13 mouse cellular contexts compared by ENCODE assay signal in the genomic region with DNA sequence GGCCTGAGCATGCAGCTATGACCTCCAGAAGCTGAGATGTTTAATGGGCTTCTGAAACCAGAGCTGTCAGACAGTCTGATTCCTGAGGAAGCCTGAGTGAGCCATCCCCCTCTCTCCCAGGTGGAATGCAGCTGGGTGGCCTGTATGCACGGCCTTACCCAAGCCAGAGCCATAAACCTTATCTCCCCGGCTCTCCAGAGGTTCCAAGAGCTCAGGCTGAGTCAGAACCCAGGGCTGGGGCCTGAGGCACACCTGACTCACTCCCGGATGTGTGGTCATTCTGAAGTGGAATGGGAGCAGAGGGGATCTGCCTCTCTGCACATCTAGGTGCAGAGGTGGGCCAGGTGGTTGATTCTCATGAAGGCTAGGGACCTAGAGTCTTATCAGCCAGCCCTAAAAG. TPM values are rescaled to one million over a fixed set of nuclear protein-coding genes. Genes with fewer than 3 reads are reported as not detected.
DNase-seq lines count a peak whose midpoint lies in the region; ATAC-seq and TF ChIP-seq lines count a peak whose summit lies in the region.
"Had no signal": no experiment of that assay in that cellular context is flagged by ENCODE, and none has a peak within 500 bp of the region (broad histone marks: within the 10 kb centered on the region; RNA-seq: fewer than 3 reads in every experiment).

No protein-coding gene starts in this region.

- no peaks in the 10 kb centered on the region for H3K79me2 ChIP-seq in myocyte (ENCODE audit: control insufficient read depth, insufficient read depth)

- H3K4me1 ChIP-seq in heart, embryonic 11.5 days (ENCODE audit: control insufficient read depth, insufficient read depth, low read length) = peaks cover 24% of the 10 kb centered on the region
- peaks cover 15% of the 10 kb centered on the region for H3K4me1 ChIP-seq in liver, embryonic 11.5 days (replicated peaks; ENCODE audit: control insufficient read depth, insufficient read depth, low read length)
- peaks cover 40% of the 10 kb centered on the region for H3K4me1 ChIP-seq in liver, embryonic 12.5 days

- peak overlapping the region; percentile 29 for H3K27ac ChIP-seq in heart, embryonic 11.5 days (ENCODE audit: low read depth, low read length)
- H3K27ac ChIP-seq in liver, embryonic 11.5 days (ENCODE audit: low read depth, low read length) = peak overlapping the region; percentile 16; the same call in 1 of the 2 replicates
- no peak overlapping the region for H3K27ac ChIP-seq in liver, embryonic 12.5 days
- H3K27ac ChIP-seq: embryonic facial prominence, embryonic 12.5 days had no signal

- no peak overlapping the region for H3K4me3 ChIP-seq in heart, embryonic 11.5 days (ENCODE audit: low read depth, low read length)
- no peak overlapping the region for H3K4me3 ChIP-seq in liver, embryonic 11.5 days (ENCODE audit: low read depth, low read length)
- no peak overlapping the region for H3K4me3 ChIP-seq in liver, embryonic 12.5 days
- no peak overlapping the region for H3K4me3 ChIP-seq in myocyte
- H3K4me3 ChIP-seq: embryonic facial prominence, embryonic 12.5 days had no signal

- WGBS in heart, embryonic 11.5 days (ENCODE audit: insufficient replicate concordance) = 14% methylated on average over 3 of the region's 3 CpGs
- WGBS in liver, embryonic 11.5 days = 28% methylated on average over 3 of the region's 3 CpGs
- 24% methylated on average over 3 of the region's 3 CpGs for WGBS in liver, embryonic 12.5 days (ENCODE audit: insufficient replicate concordance)

- H3K9me3 ChIP-seq in heart, embryonic 11.5 days (replicated peaks; ENCODE audit: control insufficient read depth, low read length) = no peaks in the 10 kb centered on the region
- H3K9me3 ChIP-seq in liver, embryonic 11.5 days (ENCODE audit: control insufficient read depth, low read length) = no peaks in the 10 kb centered on the region
- no peaks in the 10 kb centered on the region for H3K9me3 ChIP-seq in liver, embryonic 12.5 days (replicated peaks)
- H3K9me3 ChIP-seq: embryonic facial prominence, embryonic 12.5 days had no signal

- H3K4me2 ChIP-seq in heart, embryonic 11.5 days = no peak overlapping the region
- no peak overlapping the region for H3K4me2 ChIP-seq in liver, embryonic 11.5 days
- no peak overlapping the region for H3K4me2 ChIP-seq in liver, embryonic 12.5 days
- no peak overlapping the region for H3K4me2 ChIP-seq in myocyte (ENCODE audit: low read depth)
- H3K4me2 ChIP-seq: embryonic facial prominence, embryonic 12.5 days had no signal

- H3ac ChIP-seq in myocyte (ENCODE audit: control insufficient read depth, insufficient read length) = no peak overlapping the region

- TF ChIP-seq POLR2A in myocyte (IDR thresholded peaks at IDR 0.05; ENCODE audit: insufficient read length, low read depth) = no peak

- ATAC-seq in heart, embryonic 11.5 days (replicated peaks; ENCODE audit: insufficient number of reproducible peaks, low FRiP score, low TSS enrichment) = no peak
- no peak for ATAC-seq in liver, embryonic 11.5 days (replicated peaks; ENCODE audit: low FRiP score)
- no peak for ATAC-seq in liver, embryonic 12.5 days
- ATAC-seq: forebrain, embryonic 16.5 days had no signal

- H3K27me3 ChIP-seq in heart, embryonic 11.5 days (ENCODE audit: control insufficient read depth, insufficient read depth, low read length) = no peaks in the 10 kb centered on the region
- H3K27me3 ChIP-seq in liver, embryonic 11.5 days (replicated peaks; ENCODE audit: control insufficient read depth, insufficient read depth, low read length) = no peaks in the 10 kb centered on the region
- H3K27me3 ChIP-seq in liver, embryonic 12.5 days (replicated peaks) = 0 out of 2 replicates have a peak, but pooled peaks cover 4% of the 10 kb centered on the region
- H3K27me3 ChIP-seq in myocyte (ENCODE audit: control insufficient read depth, insufficient read depth, insufficient read length) = no peaks in the 10 kb centered on the region
- H3K27me3 ChIP-seq: embryonic facial prominence, embryonic 12.5 days had no signal

- no peak for DNase-seq in heart, adult 8-10 months (ENCODE audit: low spot score)
- no peak for DNase-seq in liver, embryonic 11.5 days (ENCODE audit: low spot score)
- peak; percentile 20 to 45 for DNase-seq in adrenal gland, postnatal 36 days
- DNase-seq in spleen, postnatal 10 days (ENCODE audit: low spot score in 2 of 2) = no peak
- DNase-seq in Muller cell, postnatal 12 days (ENCODE audit: inconsistent ontology term) = no peak
- DNase-seq: cerebellum, adult 18-20 months had no signal

- H3K9ac ChIP-seq in heart, embryonic 11.5 days (ENCODE audit: low read depth, low read length) = no peak overlapping the region
- no peak overlapping the region for H3K9ac ChIP-seq in liver, embryonic 11.5 days (ENCODE audit: low read depth, low read length)
- no peak overlapping the region for H3K9ac ChIP-seq in liver, embryonic 12.5 days
- H3K9ac ChIP-seq: embryonic facial prominence, embryonic 12.5 days had no signal

- no peaks in the 10 kb centered on the region for H3K36me3 ChIP-seq in heart, embryonic 11.5 days (ENCODE audit: control insufficient read depth, insufficient read depth, low read length)
- H3K36me3 ChIP-seq in liver, embryonic 11.5 days (ENCODE audit: control insufficient read depth, insufficient read depth, low read length) = no peaks in the 10 kb centered on the region
- H3K36me3 ChIP-seq in liver, embryonic 12.5 days = no peaks in the 10 kb centered on the region
- no peaks in the 10 kb centered on the region for H3K36me3 ChIP-seq in myocyte (ENCODE audit: control insufficient read depth, insufficient read depth)
- H3K36me3 ChIP-seq: embryonic facial prominence, embryonic 12.5 days had no signal

TF ChIP-seq in myocyte, 11 proteins besides CTCF, POLR2A, EP300 and RAD21:
- TF ChIP-seq TCF12 (IDR thresholded peaks at IDR 0.05; ENCODE audit: insufficient read depth, poor library complexity, severe bottlenecking) (peak; percentile 21), E2F4 (IDR thresholded peaks at IDR 0.05; ENCODE audit: insufficient read depth) (no peak), POLR2AphosphoS2 (IDR thresholded peaks at IDR 0.05; ENCODE audit: insufficient read length, low read depth) (no peak)

RNA-seq across cellular contexts. Expression of a gene that starts 11.8 kb away (rescaled TPM):
- 30.4 and 36.8 TPM in 2 replicates for polyA plus RNA-seq in heart, embryonic 11.5 days (2014; fragmentation: Nextera tagmentation; extraction: Ambion mirVana)
- 1 to 10 TPM in 3 of 4 experiments, under 1 TPM in 1; 0.92 to 3.0 (median 1.5) TPM for total RNA-seq in heart, adult 8-10 months (2022)
- polyA plus RNA-seq in liver, embryonic 11.5 days (2014; fragmentation: Nextera tagmentation; extraction: Ambion mirVana) = 103 TPM in 2 replicates
- 71.9 and 75.3 TPM in 2 replicates for polyA plus RNA-seq in liver, embryonic 12.5 days (2016; fragmentation: Nextera tagmentation; extraction: Ambion mirVana)
- 1 to 10 TPM in 1 of 2 experiments, under 1 TPM in 1; 0.46 to 1.9 TPM for total RNA-seq in adrenal gland, postnatal 36 days (2021)
- 0.16 TPM for polyA plus RNA-seq in myocyte (2012; fragmentation: generic; extraction: Trizol)
- total RNA-seq: CH12.LX; layer of hippocampus, adult 18-20 months had no signal

RNA-seq across cellular contexts. Expression of a gene that starts 11.9 kb away (rescaled TPM):
- polyA plus RNA-seq in heart, embryonic 11.5 days (2014; fragmentation: Nextera tagmentation; extraction: Ambion mirVana) = 39.3 and 41.9 TPM in 2 replicates
- 1 to 10 TPM; 1.9 to 3.9 (median 2.5) TPM for total RNA-seq in heart, adult 8-10 months (2022)
- polyA plus RNA-seq in liver, embryonic 11.5 days (2014; fragmentation: Nextera tagmentation; extraction: Ambion mirVana) = 110 and 113 TPM in 2 replicates
- polyA plus RNA-seq in liver, embryonic 12.5 days (2016; fragmentation: Nextera tagmentation; extraction: Ambion mirVana) = 72.7 and 77.6 TPM in 2 replicates
- total RNA-seq in adrenal gland, postnatal 36 days (2021) = 1 to 10 TPM in 1 of 2 experiments, under 1 TPM in 1; 0.76 to 3.3 TPM
- not detected for polyA plus RNA-seq in myocyte (2012; fragmentation: generic; extraction: Trizol)

RNA-seq across cellular contexts. Expression of a gene that starts 57.5 kb away (rescaled TPM):
- polyA plus RNA-seq in heart, embryonic 11.5 days (2014; fragmentation: Nextera tagmentation; extraction: Ambion mirVana) = 71.6 and 83.5 TPM in 2 replicates
- 100 to 1,000 TPM; 161 to 190 (median 169) TPM for total RNA-seq in heart, adult 8-10 months (2022)
- 154 and 162 TPM in 2 replicates for polyA plus RNA-seq in liver, embryonic 11.5 days (2014; fragmentation: Nextera tagmentation; extraction: Ambion mirVana)
- 91.7 and 91.8 TPM in 2 replicates for polyA plus RNA-seq in liver, embryonic 12.5 days (2016; fragmentation: Nextera tagmentation; extraction: Ambion mirVana)
- total RNA-seq in adrenal gland, postnatal 36 days (2021) = 100 to 1,000 TPM; 225 to 261 TPM
- 266 TPM for polyA plus RNA-seq in myocyte (2012; fragmentation: generic; extraction: Trizol)

Comparison
In these comparisons a context has a peak if more than half of its experiments do, and no peak if none do; other contexts are left out.
1. DNase-seq: peak in adrenal gland, postnatal 36 days (2 of 2); none in heart, adult 8-10 months (single experiment), liver, embryonic 11.5 days (single experiment), spleen, postnatal 10 days (0 of 2) and Muller cell, postnatal 12 days (single experiment).
2. RNA of a gene that starts 11.8 kb away (polyA plus RNA-seq): 103 TPM in liver, embryonic 11.5 days, 71.9 to 75.3 TPM in liver, embryonic 12.5 days and 30.4 to 36.8 TPM in heart, embryonic 11.5 days; 0.16 TPM in myocyte (single experiment); every median in the first group is over 10 times any median in the second.
3. RNA of a gene that starts 11.9 kb away (polyA plus RNA-seq): 110 to 113 TPM in liver, embryonic 11.5 days, 72.7 to 77.6 TPM in liver, embryonic 12.5 days and 39.3 to 41.9 TPM in heart, embryonic 11.5 days; not detected in myocyte (single experiment); every median in the first group is over 10 times any median in the second.